Mouse (Mus musculus): ENCODE measurements at regions not wholly inside any gene's neighbourhood (a gene's known extent, or its start where the extent isn't known, plus 50 kb on each side); places are given as distances from the start of the nearest gene placed in this dataset.
"Not testable (repeated sequence)": the region's sequence is repeated elsewhere in the genome, so short reads cannot be mapped to it uniquely, and the experiment has no call there.

DNA sequence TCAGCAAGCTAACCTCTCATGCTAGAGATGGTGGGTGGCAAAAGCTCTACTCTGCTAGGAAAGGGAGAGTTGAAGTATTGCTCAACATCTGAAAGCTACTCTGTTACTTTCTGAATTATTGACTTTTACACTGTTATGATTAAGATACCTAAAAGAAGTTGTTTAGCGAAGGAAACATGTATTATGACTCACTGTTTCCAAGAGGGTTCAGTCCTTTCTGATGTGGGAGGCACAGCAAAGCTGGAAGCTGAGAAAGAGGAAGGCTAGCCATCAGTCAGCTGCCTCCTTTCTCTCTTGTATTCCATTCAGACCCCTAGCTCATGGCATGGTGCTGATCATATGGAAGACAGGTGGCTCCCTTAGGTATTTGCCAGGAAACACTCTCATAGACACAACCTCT lies 242.4 kb upstream of the Rarb start:
- in situ Hi-C loops (cut with MboI; ENCODE audit: unreplicated experiment in 2 of 2) = no loop called here

DNA sequence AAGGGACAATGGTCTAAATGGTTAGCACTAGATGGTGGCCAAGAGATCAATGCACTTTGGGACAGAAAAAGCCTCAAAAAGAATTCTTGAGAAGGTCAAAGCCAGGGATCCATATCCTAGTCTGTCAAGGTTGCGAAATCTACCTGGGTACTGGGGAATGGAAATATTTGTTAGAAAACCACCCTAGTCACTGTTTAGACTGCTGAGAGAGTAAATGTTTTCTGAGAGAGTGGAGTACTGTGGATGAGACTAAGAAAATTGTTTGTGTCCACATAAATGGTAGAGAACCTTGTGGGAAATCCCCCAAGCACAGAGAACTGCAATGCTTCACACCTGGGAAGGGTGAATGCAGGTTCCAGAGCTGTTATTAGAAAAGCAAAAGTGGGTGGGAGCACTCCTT lies 239.5 kb upstream of the Rarb start:
- in situ Hi-C loops (cut with MboI; ENCODE audit: unreplicated experiment in 2 of 2) = no loop called here

DNA sequence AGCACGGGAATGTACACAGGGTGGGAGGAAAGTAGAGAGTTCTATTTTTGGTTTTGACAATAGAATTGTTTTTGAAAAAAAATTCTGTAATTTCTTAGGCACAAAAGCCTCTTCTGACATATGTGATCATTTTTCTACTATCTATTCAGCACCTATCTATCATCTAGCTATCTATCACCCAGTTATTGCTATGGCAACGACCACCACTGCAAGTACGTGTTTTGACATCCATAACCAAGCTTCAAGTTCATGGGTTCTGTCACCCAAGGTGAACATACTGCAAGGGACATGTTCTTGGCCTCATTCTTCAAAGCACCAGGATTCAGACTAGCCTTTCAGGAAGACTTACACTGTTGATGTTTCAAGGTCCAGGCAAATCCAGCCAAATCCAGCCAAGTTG lies 238.4 kb upstream of the Rarb start:
- in situ Hi-C loops (cut with MboI; ENCODE audit: unreplicated experiment in 2 of 2) = no loop called here

DNA sequence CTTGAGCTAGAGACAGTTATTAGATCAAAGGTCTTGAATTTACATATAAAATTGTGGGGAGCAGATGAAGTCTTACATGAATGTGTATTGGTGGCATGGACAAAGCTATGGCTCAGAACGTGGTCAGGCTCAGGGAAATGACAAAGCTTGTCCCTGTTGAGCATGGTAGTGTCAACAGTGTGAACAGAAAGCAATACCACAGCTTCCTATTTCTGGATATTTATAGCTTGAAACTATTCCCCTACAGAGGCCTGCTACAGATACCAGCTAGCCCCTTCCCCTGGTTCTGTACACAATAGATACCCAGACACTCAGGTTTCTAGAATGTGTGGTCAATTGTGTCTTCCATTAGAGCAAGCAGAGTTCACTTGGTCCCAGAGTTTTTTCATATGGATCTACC lies 236.8 kb upstream of the Rarb start:
- in situ Hi-C loops (cut with MboI; ENCODE audit: unreplicated experiment in 2 of 2) = no loop called here

DNA sequence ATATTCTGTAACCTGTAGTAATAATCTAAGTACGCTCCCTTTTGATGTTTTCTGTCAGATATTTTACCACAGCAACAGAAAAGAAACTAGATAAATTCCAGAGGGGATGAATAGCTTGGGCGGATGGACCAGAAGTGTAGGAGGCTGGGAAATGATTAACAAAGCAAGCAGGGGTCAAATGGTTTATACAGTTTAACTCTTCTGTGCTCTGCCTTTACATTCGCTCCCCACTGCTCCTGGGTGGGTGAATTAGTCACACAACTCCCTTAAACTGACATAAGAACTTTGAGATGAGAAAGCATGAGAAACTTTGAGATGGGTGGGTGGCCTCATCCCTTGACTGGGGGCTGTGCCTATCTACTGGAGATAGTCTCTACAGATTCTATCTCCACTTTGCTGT lies 235.4 kb upstream of the Rarb start:
- in situ Hi-C loops (cut with MboI; ENCODE audit: unreplicated experiment in 2 of 2) = no loop called here

DNA sequence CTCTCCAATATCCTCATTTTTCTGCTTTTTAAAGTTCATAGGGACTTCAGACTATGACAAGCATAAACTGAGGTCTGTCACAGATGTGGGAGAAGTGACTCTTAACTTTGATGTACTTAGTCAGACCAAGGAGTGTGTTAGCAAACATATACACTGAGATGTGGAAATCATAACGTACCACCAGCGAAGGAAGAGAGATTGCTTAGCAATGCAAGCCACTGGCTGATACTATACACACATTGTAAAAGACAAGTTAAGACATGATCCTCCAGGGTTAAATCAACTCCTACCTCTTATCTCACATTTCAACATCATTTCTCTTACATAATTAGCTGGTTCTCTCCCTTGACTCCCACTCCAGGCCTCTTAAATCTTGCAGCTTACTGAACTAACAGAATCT lies 227.9 kb upstream of the Rarb start:
- in situ Hi-C loops (cut with MboI; ENCODE audit: unreplicated experiment in 2 of 2) = loop anchor here in 1 of 2 experiments (10.0 kb wide), 1 partner anchor 58 kb away; no protein-coding TSS in a partner anchor

DNA sequence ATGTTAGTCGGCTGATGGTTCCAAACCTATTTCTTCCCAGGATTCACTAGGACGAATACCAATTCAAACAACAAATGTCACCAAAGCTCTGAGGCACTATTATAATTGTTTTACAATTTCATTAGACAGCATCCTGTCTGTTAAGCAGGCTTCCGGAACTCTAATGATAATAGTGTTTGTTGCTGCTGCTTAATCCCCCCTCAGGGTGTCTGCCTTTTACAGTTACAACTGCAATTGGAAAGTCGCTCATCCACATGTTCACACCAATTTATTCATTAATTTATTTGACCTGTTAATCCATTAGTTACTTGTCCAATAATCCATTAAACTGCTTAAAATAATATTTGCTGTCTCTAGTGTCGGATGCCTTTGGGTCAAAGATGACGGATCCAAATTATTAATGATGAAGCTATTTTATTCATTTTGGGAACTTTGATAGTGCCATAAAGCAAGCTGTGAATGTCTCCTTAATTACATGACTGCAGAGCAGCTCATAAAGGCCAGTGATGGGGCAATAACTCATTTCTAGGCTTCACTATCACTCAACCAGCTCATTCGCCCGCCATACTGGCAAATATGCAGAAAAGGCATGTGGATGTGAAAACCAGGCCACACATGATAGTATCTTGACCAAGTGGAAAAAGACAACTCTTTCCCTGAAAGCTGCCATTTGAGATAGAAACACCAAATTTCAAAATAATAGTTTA lies 226.6 kb upstream of the Rarb start:
- in situ Hi-C loops (cut with MboI; ENCODE audit: unreplicated experiment in 2 of 2) = loop anchor here in 1 of 2 experiments (10.0 kb wide), 1 partner anchor 59 kb away; no protein-coding TSS in a partner anchor

DNA sequence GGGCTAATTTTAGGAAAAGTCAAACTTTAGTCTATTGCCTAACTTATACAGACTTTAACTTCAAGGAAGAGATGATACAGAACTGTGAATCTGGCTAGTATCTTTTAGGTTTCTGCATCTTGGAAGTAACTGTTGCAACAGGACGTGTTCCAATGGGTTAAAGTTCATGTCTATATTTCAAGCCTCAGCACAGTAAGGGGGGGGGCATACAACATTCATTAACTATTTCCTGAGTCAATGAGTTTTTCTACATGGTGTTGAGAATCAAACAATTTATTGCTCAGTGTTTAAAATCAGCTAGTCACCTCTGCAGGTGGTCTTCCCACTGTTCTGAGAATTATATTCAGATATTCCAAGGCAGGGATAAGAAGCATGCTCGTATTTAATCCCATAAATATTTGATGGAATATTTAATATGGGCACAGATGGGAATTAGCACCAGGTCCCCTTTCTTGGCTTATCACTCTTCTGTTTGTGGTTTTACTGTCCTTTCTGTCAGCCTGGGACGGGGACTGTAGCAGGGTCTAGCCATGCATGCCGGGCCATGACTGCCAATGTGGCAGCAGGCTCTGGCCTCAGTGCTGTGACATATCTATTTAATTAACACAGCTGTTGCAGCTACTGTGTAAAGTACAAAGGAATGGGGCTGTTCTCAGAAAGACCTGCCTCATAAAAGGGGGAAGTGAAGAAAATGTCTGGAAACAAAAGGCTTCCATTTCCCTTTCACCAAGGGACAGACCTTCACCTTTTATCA lies 201.8 kb upstream of the Rarb start:
- in situ Hi-C loops (cut with MboI; ENCODE audit: unreplicated experiment in 2 of 2) = no loop called here

DNA sequence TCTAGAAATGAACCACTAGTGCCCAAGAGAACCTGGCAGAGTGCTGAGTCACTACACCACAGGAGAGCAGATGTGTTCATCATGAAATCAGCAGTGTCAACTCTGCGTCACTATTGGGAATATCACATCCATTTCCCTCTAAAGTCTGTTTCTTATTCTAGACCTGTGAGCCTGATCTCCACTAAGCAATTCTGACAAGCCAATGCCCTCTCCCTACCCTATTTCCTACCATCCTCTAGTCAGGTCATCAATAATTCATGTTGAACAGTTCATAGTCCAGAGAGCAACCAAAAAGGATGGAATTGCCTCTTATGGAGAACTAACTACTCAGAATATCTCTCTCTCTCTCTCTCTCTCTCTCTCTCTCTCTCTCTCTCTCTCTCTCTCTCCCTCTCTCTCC lies 194.0 kb upstream of the Rarb start:
- in situ Hi-C loops (cut with MboI; ENCODE audit: unreplicated experiment in 2 of 2) = no loop called here

DNA sequence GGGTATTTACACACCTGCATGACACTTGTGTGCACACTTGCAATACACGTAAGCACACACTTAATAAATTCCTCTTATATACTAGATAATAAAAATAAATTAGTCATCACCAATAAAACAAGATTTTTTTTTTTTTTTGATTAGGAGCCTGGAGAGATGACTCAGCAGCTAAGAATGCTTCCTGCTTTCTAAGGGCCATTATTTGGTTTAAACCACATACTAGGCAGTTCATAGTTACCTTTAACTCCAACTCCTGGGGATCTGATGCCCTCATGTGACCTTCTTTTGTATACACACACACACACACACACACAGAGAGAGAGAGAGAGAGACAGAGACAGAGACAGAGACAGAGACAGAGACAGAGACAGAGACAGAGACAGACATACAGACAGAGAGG lies 193.2 kb upstream of the Rarb start:
- in situ Hi-C loops (cut with MboI; ENCODE audit: unreplicated experiment in 2 of 2) = no loop called here

DNA sequence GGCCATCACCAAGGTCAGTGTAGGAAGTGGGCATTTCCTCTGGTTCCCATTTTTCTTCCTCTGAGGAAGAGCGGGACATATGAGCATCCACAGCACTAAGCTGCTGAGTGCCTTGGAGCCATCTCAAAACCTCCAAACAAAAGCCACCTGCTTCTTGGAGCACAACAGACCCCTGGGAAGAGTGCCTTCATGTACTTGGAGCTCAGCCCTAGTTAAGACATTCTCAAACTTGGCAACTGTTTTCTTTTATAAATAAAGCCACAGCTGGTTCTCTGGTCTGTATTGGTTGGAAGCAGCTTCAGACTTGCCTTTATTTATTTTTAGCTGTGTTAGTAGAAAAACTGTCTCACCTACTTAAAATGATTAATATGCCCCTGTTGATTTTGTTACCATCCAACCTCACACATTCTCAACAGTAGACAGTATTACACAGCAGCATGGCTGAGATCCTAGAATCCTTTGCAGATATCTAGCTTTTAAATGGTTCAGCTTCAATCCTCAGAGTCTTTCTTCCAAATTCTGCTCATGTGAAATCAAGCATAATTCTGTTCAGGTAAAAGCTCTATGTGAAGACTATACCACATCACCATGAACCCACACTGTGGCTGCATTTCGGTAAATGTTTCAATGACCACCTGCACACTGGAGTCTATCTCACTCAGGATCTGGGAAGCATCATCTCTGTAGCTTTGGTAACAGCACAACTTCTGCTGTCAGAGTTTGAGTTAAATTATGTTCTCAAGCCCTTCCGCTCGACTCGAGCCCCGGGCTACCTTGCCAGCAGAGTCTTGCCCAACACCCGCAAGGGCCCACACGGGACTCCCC lies 186.4 kb upstream of the Rarb start:
- in situ Hi-C loops (cut with MboI; ENCODE audit: unreplicated experiment in 2 of 2) = no loop called here

DNA sequence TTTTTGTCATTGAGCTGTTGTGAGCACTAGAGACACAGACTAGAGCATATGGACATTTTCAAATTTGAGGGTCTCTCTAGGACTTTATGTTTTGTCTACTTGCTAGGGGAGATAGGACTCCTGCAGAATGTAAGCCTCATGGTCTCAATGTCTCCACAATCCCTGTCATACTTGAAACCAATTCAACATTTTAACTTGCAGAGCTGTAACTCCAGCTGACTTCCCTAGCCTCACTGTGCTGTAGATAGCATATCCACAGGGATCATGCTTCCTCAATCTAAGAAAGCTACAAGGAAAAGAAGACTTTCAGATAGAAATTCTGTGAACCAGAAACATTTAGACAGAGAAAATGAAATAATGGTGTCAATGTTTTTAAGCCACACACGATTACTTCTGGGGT lies 185.8 kb upstream of the Rarb start:
- in situ Hi-C loops (cut with MboI; ENCODE audit: unreplicated experiment in 2 of 2) = no loop called here

DNA sequence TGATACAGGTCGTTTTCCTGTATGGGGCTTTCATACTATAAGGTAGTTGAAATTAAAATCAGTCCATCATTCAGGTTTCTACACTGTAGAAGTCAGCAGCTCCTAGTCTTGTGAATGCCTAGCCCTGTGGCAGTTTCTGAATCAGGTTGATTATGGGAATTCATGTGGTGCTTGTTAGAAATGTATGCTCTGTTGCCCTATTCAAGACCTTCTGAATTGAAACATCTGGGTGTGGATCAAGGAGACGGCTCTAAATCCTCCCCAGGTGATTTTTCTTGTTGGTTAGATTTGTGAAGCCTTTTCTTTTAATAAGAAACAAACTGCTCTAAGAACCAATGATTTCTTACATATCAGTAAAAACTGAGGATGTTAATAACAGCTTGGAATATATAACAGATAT lies 177.8 kb upstream of the Rarb start:
- in situ Hi-C loops (cut with MboI; ENCODE audit: unreplicated experiment in 2 of 2) = no loop called here

DNA sequence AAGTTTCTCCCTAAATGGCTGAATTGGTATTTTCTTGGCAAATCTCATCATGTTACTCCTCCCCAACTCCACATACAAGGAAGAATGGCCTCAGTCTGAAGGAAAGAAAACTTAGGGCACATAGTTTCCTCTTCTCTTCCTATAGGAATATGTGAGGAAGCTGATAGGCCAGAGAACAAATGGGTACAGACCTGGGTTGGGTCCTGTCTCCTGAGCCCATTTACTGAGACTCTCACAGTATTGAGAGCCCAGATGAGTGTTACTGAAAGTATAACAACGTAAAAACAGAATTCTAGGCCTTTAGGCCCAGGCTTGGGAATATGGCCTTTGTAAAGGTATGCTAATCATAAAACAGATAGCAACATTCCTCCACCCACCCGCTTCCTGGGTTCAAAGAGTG lies 152.0 kb upstream of the Rarb start:
- in situ Hi-C loops (cut with MboI; ENCODE audit: unreplicated experiment in 2 of 2) = not testable (repeated sequence)

DNA sequence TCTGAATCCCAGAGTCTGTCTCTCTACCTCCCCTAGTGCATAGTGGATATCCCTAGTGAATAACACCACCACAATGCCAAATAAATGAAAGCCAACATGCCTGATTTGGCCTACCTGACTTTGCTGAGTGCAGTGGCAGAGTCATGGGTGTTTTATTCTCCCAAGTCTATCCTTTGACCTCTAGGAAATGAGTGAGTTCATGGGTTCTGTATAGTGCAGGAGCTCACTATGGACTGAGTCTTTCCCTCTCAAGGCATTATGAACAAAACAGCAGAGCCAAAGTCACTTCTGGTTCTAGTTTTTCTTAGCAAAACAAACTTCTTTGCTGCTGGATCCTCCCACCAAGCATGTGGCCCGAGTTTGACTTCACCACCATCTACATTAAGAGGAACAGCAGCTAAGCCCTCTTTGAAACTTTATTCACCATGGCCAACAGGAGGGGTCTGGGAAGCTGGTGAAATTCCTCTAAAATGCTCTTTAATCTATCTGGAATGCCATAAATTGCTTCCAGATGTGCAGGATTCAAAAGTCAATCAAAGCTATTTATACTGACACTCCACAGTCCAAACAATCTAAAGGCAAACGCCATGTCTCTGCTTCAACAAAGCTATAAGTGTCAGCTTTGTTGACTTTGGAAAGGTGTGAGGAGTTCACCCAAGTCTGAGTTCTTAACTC lies 145.9 kb upstream of the Rarb start:
- in situ Hi-C loops (cut with MboI; ENCODE audit: unreplicated experiment in 2 of 2) = no loop called here

DNA sequence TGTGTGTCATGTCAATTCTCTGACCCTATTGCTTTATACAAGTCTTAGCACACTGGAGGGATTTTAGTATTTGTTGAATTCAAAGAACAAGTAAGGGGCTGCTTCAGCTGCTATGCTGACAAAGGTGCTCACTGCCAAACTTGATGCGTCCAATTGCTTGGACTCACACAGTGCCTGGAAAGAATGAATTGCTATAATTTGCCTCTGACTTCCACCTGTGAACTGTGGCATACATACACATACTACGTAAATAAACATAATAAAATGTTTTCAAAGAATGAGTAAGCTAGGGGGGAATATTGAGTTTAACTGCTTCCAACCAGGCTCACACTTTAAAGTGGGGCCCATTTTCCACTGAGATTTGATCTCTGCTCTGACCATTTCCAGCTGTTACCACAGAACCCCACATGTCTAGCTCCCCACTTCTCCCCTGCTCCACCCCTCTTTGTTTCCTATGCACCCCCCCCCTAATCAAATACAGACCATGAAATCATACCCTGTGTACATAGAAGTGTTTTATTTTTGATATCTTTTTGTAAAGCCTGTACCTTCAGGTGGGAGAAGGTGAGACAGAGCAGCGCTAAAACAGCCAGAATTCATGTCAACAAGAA lies 143.4 kb upstream of the Rarb start:
- in situ Hi-C loops (cut with MboI; ENCODE audit: unreplicated experiment in 2 of 2) = no loop called here

DNA sequence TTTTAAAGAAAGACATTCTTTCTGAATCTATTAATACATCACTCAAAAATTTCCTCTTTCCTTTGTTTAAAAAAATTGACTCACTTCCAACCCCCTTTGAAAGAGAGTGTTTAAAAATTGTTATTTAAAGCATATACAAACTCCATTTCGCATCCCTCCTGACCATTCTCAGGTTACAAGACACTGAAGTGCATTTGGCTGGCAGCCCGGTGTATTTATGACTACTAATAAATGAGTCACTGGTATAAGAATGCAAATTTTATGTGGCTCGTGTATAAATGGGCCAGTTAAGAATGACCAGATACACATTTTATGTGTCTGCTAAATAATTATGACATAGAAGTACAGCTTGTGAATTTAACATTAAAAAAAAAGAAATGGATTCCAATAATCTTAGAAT lies 138.8 kb upstream of the Rarb start:
- in situ Hi-C loops (cut with MboI; ENCODE audit: unreplicated experiment in 2 of 2) = no loop called here

DNA sequence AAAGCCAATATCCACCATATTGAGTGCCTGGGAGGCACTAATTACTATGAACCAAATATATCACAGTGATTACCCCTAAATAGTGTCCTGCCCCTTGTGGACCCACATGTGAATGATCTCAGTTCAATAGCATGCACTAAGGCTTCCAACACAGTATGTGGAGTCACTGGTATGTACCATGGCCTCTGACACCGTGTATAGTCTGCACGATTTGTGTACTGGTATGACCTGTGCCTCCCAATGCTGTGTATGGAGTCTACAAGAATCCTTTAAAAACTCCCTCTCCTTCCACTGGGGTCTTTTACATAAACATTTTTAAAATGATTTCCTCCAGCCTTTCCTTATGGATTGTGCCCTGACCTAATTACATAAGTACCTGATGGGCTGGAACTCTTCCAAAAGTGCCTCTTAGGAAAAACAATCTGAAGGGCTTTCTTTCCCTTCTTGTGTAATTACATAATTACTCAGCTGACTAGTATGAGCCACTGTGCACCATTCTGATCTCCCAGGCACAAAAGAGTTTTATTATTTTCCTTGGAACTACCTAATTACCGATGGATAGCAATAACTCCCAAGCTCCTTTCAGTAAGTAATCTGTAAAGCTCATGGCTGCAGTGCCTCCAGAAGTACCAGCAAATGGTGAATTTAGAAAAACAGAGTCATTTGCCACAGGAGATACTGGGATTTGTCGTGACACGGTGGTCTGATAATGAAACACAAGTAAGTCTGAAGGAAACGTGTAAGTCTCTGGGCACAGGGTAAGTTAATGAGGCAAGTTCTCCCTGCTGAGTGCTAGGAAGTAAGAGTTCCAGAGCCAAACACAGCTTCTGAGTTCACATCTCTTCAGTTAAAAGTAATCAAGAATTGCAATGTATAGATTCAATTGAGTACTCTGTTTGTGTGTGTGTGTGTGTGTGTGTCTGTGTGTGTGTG lies 135.8 kb upstream of the Rarb start:
- in situ Hi-C loops (cut with MboI; ENCODE audit: unreplicated experiment in 2 of 2) = no loop called here

DNA sequence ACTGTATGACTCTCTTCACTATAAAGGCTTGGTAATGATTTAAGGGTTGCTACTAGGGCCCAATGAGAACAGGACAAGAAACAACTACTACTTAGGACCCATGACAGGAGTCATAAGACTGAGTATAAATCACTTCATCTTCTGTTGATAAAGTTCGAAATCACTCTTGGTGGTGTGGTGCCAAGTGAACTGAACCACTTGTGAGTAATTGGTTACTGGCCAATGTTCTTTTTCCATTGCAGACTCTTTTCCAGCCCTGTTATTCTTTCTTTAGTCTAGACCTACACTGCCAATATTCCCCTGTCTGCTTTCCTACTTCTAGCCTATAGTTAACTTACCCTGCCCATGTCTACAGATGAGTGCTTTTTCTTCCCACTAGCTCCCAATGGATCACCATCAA lies 129.8 kb upstream of the Rarb start:
- in situ Hi-C loops (cut with MboI; ENCODE audit: unreplicated experiment in 2 of 2) = no loop called here
